Comparison of ENCODE assay signal across 29 mouse cellular contexts in the genomic region with DNA sequence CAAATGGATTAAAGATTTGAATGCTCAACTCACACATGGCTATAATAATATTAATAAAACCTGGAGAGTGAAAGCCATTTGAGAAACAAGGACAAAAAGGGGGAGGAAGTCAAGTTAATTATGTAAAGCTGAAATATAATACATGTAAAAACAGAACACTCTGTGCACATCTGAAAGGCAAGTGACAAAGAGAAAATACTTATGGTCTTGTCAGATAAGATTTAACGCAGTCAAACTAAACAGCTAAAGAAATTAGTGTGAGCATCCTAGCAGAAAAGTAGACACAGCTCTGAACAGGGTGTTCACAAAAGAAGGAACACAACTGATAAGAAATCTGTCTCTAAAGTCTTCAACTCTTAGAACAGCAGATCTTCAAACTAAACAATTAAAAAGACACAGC.
"Had no signal": no experiment of that assay in that cellular context is flagged by ENCODE, and none has a peak within 500 bp of the region (broad histone marks: within the 10 kb centered on the region; RNA-seq: fewer than 3 reads in every experiment).

No protein-coding gene starts in this region.

- H3K4me2 ChIP-seq: limb, embryonic 12.5 days; limb, embryonic 13.5 days; limb, embryonic 15.5 days; liver, embryonic 11.5 days; liver, embryonic 12.5 days; liver, embryonic 13.5 days; liver, embryonic 15.5 days; lung, embryonic 15.5 days; midbrain, embryonic 11.5 days; midbrain, embryonic 12.5 days; midbrain, embryonic 13.5 days; midbrain, embryonic 15.5 days; neural tube, embryonic 12.5 days had no signal

- H3K4me3 ChIP-seq: left cerebral cortex, adult 2 months; limb, embryonic 10.5 days; limb, embryonic 12.5 days; limb, embryonic 13.5 days; limb, embryonic 15.5 days; liver, embryonic 12.5 days; liver, embryonic 13.5 days; liver, embryonic 15.5 days; lung, embryonic 15.5 days; megakaryocyte, embryonic 14.5 days; midbrain, embryonic 10.5 days; midbrain, embryonic 12.5 days; midbrain, embryonic 13.5 days; midbrain, embryonic 15.5 days; myocyte; neural tube, embryonic 12.5 days had no signal

- H3K27me3 ChIP-seq: limb, embryonic 13.5 days; limb, embryonic 15.5 days; liver, embryonic 12.5 days; liver, embryonic 13.5 days; liver, embryonic 15.5 days; lung, embryonic 15.5 days; megakaryocyte, embryonic 14.5 days; midbrain, embryonic 12.5 days; midbrain, embryonic 13.5 days; midbrain, embryonic 15.5 days; neural tube, embryonic 12.5 days had no signal

- DNase-seq: left cerebral cortex, postnatal 4 days; liver; liver, embryonic 13.5 days; liver, postnatal 0 days; lung, adult 18-20 months; lung, adult 2 months; lung, postnatal 10 days; lung, postnatal 14 days; midbrain, embryonic 14.5 days had no signal

- H3K9me3 ChIP-seq: limb, embryonic 10.5 days; limb, embryonic 12.5 days; limb, embryonic 13.5 days; limb, embryonic 15.5 days; liver, embryonic 12.5 days; liver, embryonic 13.5 days; liver, embryonic 15.5 days; lung, embryonic 15.5 days; midbrain, embryonic 10.5 days; midbrain, embryonic 12.5 days; midbrain, embryonic 13.5 days; midbrain, embryonic 15.5 days; neural tube, embryonic 12.5 days had no signal

- ATAC-seq: liver, embryonic 12.5 days; liver, postnatal 0 days; midbrain, embryonic 13.5 days; midbrain, embryonic 15.5 days; midbrain, embryonic 16.5 days had no signal

- H3K9ac ChIP-seq: limb, embryonic 12.5 days; limb, embryonic 13.5 days; limb, embryonic 15.5 days; liver, embryonic 12.5 days; liver, embryonic 13.5 days; liver, embryonic 14.5 days; liver, embryonic 15.5 days; liver, postnatal 0 days; lung, embryonic 15.5 days; midbrain, embryonic 12.5 days; midbrain, embryonic 13.5 days; midbrain, embryonic 15.5 days; neural tube, embryonic 12.5 days had no signal

- H3K36me3 ChIP-seq: limb, embryonic 10.5 days; limb, embryonic 12.5 days; limb, embryonic 13.5 days; limb, embryonic 15.5 days; liver, embryonic 12.5 days; liver, embryonic 13.5 days; liver, embryonic 15.5 days; lung, embryonic 15.5 days; midbrain, embryonic 10.5 days; midbrain, embryonic 12.5 days; midbrain, embryonic 13.5 days; midbrain, embryonic 15.5 days; neural tube, embryonic 12.5 days had no signal

- H3K27ac ChIP-seq: left cerebral cortex, adult 2 months; limb, embryonic 10.5 days; limb, embryonic 12.5 days; limb, embryonic 13.5 days; limb, embryonic 15.5 days; liver, embryonic 12.5 days; liver, embryonic 13.5 days; liver, embryonic 14.5 days; liver, embryonic 15.5 days; lung, embryonic 15.5 days; macrophage; midbrain, embryonic 10.5 days; midbrain, embryonic 12.5 days; midbrain, embryonic 13.5 days; midbrain, embryonic 15.5 days; neural tube, embryonic 12.5 days had no signal

- H3K4me1 ChIP-seq: limb, embryonic 10.5 days; limb, embryonic 12.5 days; liver, embryonic 12.5 days; liver, embryonic 13.5 days; liver, embryonic 15.5 days; megakaryocyte, embryonic 14.5 days; midbrain, embryonic 12.5 days; midbrain, embryonic 15.5 days; neural tube, embryonic 12.5 days had no signal
